Mouse (Mus musculus) embryonic fibroblast, embryonic 13.5 days (primary cell): ENCODE data around the gene Naa50. TPM values are rescaled to one million over a fixed set of nuclear protein-coding genes. Genes with fewer than 3 reads are reported as not detected.

ENCODE experiments used
- H3K27ac ChIP-seq: 2 replicates; pipeline ENCODE4 v1.5.1; 2012; ENCODE audit warnings: low read length, control low read depth, inconsistent platforms; ENCODE audit not compliant: insufficient read depth
- H3K4me1 ChIP-seq: 2 replicates; pipeline ENCODE4 v1.6.1; 2011; ENCODE audit warnings: low read length; ENCODE audit not compliant: control insufficient read depth, insufficient read depth
- H3K4me3 ChIP-seq: 2 replicates; pipeline ENCODE4 v1.5.1; 2011; ENCODE audit warnings: mild to moderate bottlenecking, control low read depth, low read length; ENCODE audit not compliant: insufficient read depth
- CTCF ChIP-seq: IDR thresholded peaks from 2 replicates; pipeline ENCODE4 v1.5.1; 2011; ENCODE audit warnings: mild to moderate bottlenecking, control low read depth, low read length, moderate library complexity, borderline replicate concordance; ENCODE audit not compliant: insufficient read depth
- POLR2A ChIP-seq: IDR thresholded peaks from 2 replicates; pipeline ENCODE4 v1.6.1; 2011; ENCODE audit warnings: low read depth, mild to moderate bottlenecking, control low read depth, low read length, moderate library complexity
- polyA plus RNA-seq: library from polyadenylated mRNA; stranded (reverse); fragments of >200 nt; gene quantifications from 2 replicates; pipeline ENCODE4 v1.2.4, GENCODE M21; 2011; ENCODE audit warnings: low read depth; ENCODE audit not compliant: missing spikeins, insufficient read length

The Naa50 gene
- polyA plus RNA-seq, result 88.7 and 110 TPM in 2 replicates

- H3K4me1 ChIP-seq, result peaks cover 4% of the 10 kb centered on the region
- TF ChIP-seq CTCF (no peak), POLR2A (peak; percentile 59)
- peak within 1 kb of the TSS; percentile 80 for H3K4me3 ChIP-seq
- peak within 1 kb of the TSS; percentile 100 for H3K27ac ChIP-seq
These were observed at the start of gene Naa50, which contains the start of gene Atp6v1a for GRCm38 (mm10) chr16:44139536-44140185. Naa50 (plus strand) TSS chr16:44139830. Atp6v1a (minus strand) TSS chr16:44139705.

GRCm38 (mm10) chr16:44099377-44099776 is 40.3 kb upstream of the Naa50 start:
- TF ChIP-seq POLR2A, result no peak
- TF ChIP-seq CTCF, result no peak
- Histone ChIP-seq H3K4me3 (no peak overlapping the region), H3K27ac (no peak overlapping the region), H3K4me1 (peaks cover 4% of the 10 kb centered on the region)

GRCm38 (mm10) chr16:44101181-44101710 is 38.4 kb upstream of the Naa50 start:
- Histone ChIP-seq H3K27ac (peak overlapping the region; percentile 70; the same call in 1 of the 2 replicates), H3K4me1 (peaks cover 4% of the 10 kb centered on the region)

GRCm38 (mm10) chr16:44102925-44103324 is 36.7 kb upstream of the Naa50 start:
- peaks cover 4% of the 10 kb centered on the region for H3K4me1 ChIP-seq
- H3K27ac ChIP-seq, result no peak overlapping the region
- no peak for TF ChIP-seq CTCF
- TF ChIP-seq POLR2A, result no peak
- H3K4me3 ChIP-seq, result no peak overlapping the region

More at GRCm38 (mm10) chr16:44101181-44101710, 38.4 kb upstream of the Naa50 start:
- H3K4me3 ChIP-seq, result no peak overlapping the region
- no peak for TF ChIP-seq CTCF
- no peak for TF ChIP-seq POLR2A

GRCm38 (mm10) chr16:44103806-44104766 is 35.5 kb upstream of the Naa50 start:
- peaks cover 4% of the 10 kb centered on the region for H3K4me1 ChIP-seq
- TF ChIP-seq CTCF (no peak), POLR2A (no peak)
- H3K27ac ChIP-seq, result peak overlapping the region; percentile 15
- no peak overlapping the region for H3K4me3 ChIP-seq

- H3K4me3 ChIP-seq, result no peak overlapping the region
- 0 out of 2 replicates have a peak overlapping the region, but pooled peaks have one; percentile 38 for H3K27ac ChIP-seq
- H3K4me1 ChIP-seq, result peaks cover 4% of the 10 kb centered on the region
- TF ChIP-seq POLR2A (no peak), CTCF (no peak)
These were observed 34.4 kb upstream of the Naa50 start for GRCm38 (mm10) chr16:44105211-44105610.

GRCm38 (mm10) chr16:44109002-44109401 is 30.6 kb upstream of the Naa50 start:
- H3K27ac ChIP-seq, result no peak overlapping the region
- no peaks in the 10 kb centered on the region; the same call in 1 of the 2 replicates for H3K4me1 ChIP-seq
- no peak for TF ChIP-seq POLR2A
- TF ChIP-seq CTCF, result no peak
- H3K4me3 ChIP-seq, result no peak overlapping the region

GRCm38 (mm10) chr16:44119753-44120501 is 19.7 kb upstream of the Naa50 start:
- Histone ChIP-seq H3K27ac (no peak overlapping the region), H3K4me1 (peaks cover 5% of the 10 kb centered on the region), H3K4me3 (no peak overlapping the region)
- TF ChIP-seq CTCF (no peak), POLR2A (no peak)

- TF ChIP-seq CTCF, result no peak
- no peak for TF ChIP-seq POLR2A
- Histone ChIP-seq H3K4me1 (peaks cover 7% of the 10 kb centered on the region), H3K4me3 (no peak overlapping the region), H3K27ac (no peak overlapping the region)
These were observed 17.5 kb upstream of the Naa50 start for GRCm38 (mm10) chr16:44122122-44122521.
